Mouse (Mus musculus): ENCODE measurements around the gene Kalrn. TPM values are rescaled to one million over a fixed set of nuclear protein-coding genes. Genes with fewer than 3 reads are reported as not detected.

The Kalrn gene
- 20.0 and 23.7 TPM in 2 replicates for polyA plus RNA-seq (2015; fragmentation: Nextera tagmentation; extraction: Ambion mirVana)

GRCm38 (mm10) chr16:34573151-34573802 is at the start of gene Kalrn:
Kalrn (minus strand) TSS chr16:34573532.
- Histone ChIP-seq H3K4me3 (replicated peaks) (peak within 1 kb of the TSS; percentile 92), H3K27me3 (replicated peaks) (no peaks in the 10 kb centered on the region), H3K4me2 (peak within 1 kb of the TSS; percentile 62), H3K36me3 (no peaks in the 10 kb centered on the region), H3K9ac (replicated peaks) (peak within 1 kb of the TSS; percentile 98), H3K9me3 (replicated peaks) (no peaks in the 10 kb centered on the region), H3K27ac (replicated peaks) (peak within 1 kb of the TSS; percentile 98), H3K4me1 (peaks cover 32% of the 10 kb centered on the region)
- peak; percentile 93 for ATAC-seq (ENCODE audit: low FRiP score)
- WGBS, result under 1% methylated on average over 60 of the region's 84 CpGs

DNA sequence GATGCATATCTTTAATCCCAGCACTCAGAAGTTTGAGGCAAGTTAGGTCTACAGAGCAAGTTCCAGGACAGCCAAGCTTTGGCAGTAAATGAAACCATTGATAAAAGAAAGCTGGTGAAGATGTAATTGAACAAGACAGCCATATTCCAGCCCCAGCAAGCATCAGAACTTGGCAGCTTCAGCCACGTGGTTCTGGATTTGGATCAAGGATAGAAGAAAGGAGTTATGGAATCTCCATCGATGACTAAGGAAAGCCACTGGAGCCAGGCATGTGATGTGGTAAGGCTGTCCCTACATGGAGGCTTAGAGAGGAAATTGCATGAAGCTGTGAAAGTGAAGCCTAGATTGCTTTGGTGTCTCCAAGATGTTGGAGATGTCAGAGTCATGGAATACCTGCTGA is 40.7 kb upstream of the Kalrn start:
- WGBS, result 78% methylated on average over 2 of the region's 2 CpGs

DNA sequence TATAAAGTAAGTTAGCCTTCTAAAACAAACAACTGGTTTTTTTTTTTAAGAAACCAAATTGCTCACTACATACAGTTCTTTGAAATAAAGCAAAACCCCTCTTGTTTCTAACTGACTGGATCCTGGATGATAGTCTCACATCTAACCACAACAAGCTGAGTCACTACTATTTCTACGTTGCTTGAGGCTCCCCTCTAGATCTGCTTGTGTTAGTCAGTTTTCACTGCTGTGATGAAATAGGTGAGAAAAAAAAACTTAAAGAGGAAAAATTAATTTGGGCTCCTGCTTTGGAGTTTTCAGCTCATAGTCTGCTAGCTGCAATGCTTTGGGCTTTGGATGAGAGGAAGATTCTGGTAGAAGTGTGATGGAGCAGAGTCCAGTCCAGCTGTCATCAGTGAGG is 36.8 kb upstream of the Kalrn start:
- H3K27ac ChIP-seq (replicated peaks), result no peak overlapping the region
- ATAC-seq (ENCODE audit: low FRiP score), result no peak
- no peaks in the 10 kb centered on the region for H3K27me3 ChIP-seq (replicated peaks)
- WGBS, result 78% methylated on average over 1 of the region's 1 CpGs
- H3K4me3 ChIP-seq (replicated peaks), result no peak overlapping the region
- H3K4me1 ChIP-seq, result no peaks in the 10 kb centered on the region
- no peaks in the 10 kb centered on the region for H3K36me3 ChIP-seq
- no peaks in the 10 kb centered on the region for H3K9me3 ChIP-seq (replicated peaks)
- no peak overlapping the region for H3K4me2 ChIP-seq
- no peak overlapping the region for H3K9ac ChIP-seq (replicated peaks)

More for the DNA sequence above, 40.7 kb upstream of the Kalrn start:
- H3K4me3 ChIP-seq (replicated peaks), result no peak overlapping the region
- no peak overlapping the region for H3K9ac ChIP-seq (replicated peaks)
- ATAC-seq (ENCODE audit: low FRiP score), result no peak
- H3K9me3 ChIP-seq (replicated peaks), result no peaks in the 10 kb centered on the region
- no peak overlapping the region for H3K27ac ChIP-seq (replicated peaks)
- no peak overlapping the region for H3K4me2 ChIP-seq
- no peaks in the 10 kb centered on the region for H3K36me3 ChIP-seq
- H3K4me1 ChIP-seq, result no peaks in the 10 kb centered on the region
- H3K27me3 ChIP-seq (replicated peaks), result no peaks in the 10 kb centered on the region

DNA sequence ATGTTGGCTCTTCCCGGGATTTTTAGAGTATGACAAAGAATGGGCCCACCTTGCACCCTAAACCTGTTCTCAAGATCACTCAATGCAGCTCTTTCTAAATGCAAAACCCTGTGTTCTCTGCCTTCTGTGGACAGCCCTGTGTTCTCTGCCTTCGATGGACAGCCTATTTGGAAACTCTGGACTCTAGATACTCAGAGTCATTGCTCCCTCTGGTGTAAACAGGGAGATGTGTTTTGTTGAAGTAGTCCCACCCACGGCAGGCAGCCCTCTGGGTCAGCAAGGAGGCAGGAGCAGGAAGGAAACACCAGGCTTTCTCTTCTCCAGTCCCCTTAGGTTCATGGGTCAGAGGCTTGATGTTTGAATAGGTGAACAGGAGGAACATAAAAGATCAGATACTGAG is 32.3 kb upstream of the Kalrn start:
- Histone ChIP-seq H3K27ac (replicated peaks) (no peak overlapping the region), H3K4me2 (no peak overlapping the region), H3K9me3 (replicated peaks) (no peaks in the 10 kb centered on the region), H3K27me3 (replicated peaks) (no peaks in the 10 kb centered on the region), H3K36me3 (no peaks in the 10 kb centered on the region), H3K4me1 (no peaks in the 10 kb centered on the region), H3K4me3 (replicated peaks) (no peak overlapping the region), H3K9ac (replicated peaks) (no peak overlapping the region)
- WGBS, result 34% methylated on average over 3 of the region's 3 CpGs
- ATAC-seq (ENCODE audit: low FRiP score), result no peak

- Histone ChIP-seq H3K9me3 (replicated peaks) (peaks cover 7% of the 10 kb centered on the region; the same call in 1 of the 2 replicates), H3K4me1 (no peaks in the 10 kb centered on the region), H3K36me3 (no peaks in the 10 kb centered on the region), H3K27me3 (replicated peaks) (no peaks in the 10 kb centered on the region), H3K27ac (replicated peaks) (no peak overlapping the region), H3K9ac (replicated peaks) (no peak overlapping the region), H3K4me2 (no peak overlapping the region), H3K4me3 (replicated peaks) (no peak overlapping the region)
- WGBS, result 66% methylated on average over 6 of the region's 6 CpGs
- no peak for ATAC-seq (ENCODE audit: low FRiP score)
Observed at GRCm38 (mm10) chr16:34603854-34604253, 30.5 kb upstream of the Kalrn start.

DNA sequence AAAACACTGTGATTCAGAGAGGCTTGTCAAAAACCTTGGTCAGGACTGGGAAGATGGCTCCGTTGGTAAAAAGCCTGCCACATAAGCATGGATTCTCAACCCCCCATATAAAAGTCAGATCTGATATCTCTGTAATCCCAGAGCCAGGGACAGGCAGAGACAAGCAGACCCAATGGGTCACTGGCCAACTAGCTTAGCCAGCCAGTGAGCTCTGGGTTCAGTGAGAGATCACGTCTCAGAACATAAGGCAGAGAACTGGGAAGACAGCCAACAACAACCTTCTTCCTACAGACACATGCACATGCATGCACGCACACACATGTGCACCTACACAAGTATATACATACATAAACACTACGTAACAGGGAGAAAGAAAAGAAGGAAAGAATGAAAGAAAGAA is 29.7 kb upstream of the Kalrn start:
- 71% methylated on average over 4 of the region's 4 CpGs for WGBS
- Histone ChIP-seq H3K27ac (replicated peaks) (no peak overlapping the region), H3K36me3 (no peaks in the 10 kb centered on the region), H3K4me3 (replicated peaks) (no peak overlapping the region), H3K9ac (replicated peaks) (no peak overlapping the region), H3K4me1 (no peaks in the 10 kb centered on the region), H3K4me2 (no peak overlapping the region), H3K9me3 (replicated peaks) (peaks cover 7% of the 10 kb centered on the region; the same call in 1 of the 2 replicates), H3K27me3 (replicated peaks) (no peaks in the 10 kb centered on the region)
- no peak for ATAC-seq (ENCODE audit: low FRiP score)

GRCm38 (mm10) chr16:34601954-34602353 is 28.6 kb upstream of the Kalrn start:
- Histone ChIP-seq H3K27me3 (replicated peaks) (no peaks in the 10 kb centered on the region), H3K4me1 (no peaks in the 10 kb centered on the region), H3K27ac (replicated peaks) (no peak overlapping the region), H3K9me3 (replicated peaks) (peaks cover 7% of the 10 kb centered on the region; the same call in 1 of the 2 replicates), H3K36me3 (no peaks in the 10 kb centered on the region), H3K4me2 (no peak overlapping the region), H3K4me3 (replicated peaks) (no peak overlapping the region), H3K9ac (replicated peaks) (no peak overlapping the region)
- WGBS, result 64% methylated on average over 4 of the region's 4 CpGs
- ATAC-seq (ENCODE audit: low FRiP score), result no peak

- Histone ChIP-seq H3K4me3 (replicated peaks) (no peak overlapping the region), H3K36me3 (no peaks in the 10 kb centered on the region), H3K4me2 (no peak overlapping the region), H3K4me1 (no peaks in the 10 kb centered on the region), H3K27me3 (replicated peaks) (no peaks in the 10 kb centered on the region), H3K27ac (replicated peaks) (no peak overlapping the region), H3K9ac (replicated peaks) (no peak overlapping the region), H3K9me3 (replicated peaks) (peaks cover 5% of the 10 kb centered on the region; the same call in 1 of the 2 replicates)
- 52% methylated on average over 3 of the region's 3 CpGs for WGBS
- no peak for ATAC-seq (ENCODE audit: low FRiP score)
Observed at GRCm38 (mm10) chr16:34595294-34595693, 22.0 kb upstream of the Kalrn start.

DNA sequence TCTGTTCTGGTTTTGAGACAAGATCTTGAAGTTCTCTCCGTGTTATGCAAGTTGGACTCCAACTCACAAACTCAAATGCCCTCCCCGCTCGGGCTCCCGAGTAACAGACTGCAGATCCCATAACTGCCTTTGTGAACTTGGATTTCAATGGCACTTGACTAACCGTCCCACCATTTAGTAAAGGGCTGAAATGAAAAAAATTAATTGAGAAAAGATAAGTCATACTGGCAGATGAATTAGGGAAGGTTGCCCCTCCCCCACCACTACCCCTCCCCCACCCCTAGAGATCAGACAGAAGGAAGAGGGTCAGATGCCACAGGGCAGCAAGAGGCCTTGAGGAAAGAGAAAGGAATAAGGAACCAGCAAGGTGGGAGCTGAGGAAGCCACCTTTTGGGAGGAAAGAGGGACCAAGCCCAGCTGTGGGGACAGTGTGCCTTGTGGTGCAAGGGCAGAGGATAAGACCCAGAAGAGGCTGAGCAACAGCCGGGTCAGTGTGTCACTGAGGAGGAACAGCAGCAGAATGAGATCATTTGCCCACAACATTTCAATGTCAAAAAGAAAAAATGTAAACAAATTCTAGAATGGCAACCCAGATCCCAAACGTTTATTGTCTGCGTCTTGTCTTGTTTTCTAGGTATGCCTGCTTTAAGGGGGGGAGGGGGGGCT is 21.4 kb upstream of the Kalrn start:
- Histone ChIP-seq H3K4me2 (no peak overlapping the region), H3K4me3 (replicated peaks) (no peak overlapping the region), H3K9ac (replicated peaks) (no peak overlapping the region), H3K9me3 (replicated peaks) (no peaks in the 10 kb centered on the region), H3K36me3 (no peaks in the 10 kb centered on the region), H3K4me1 (no peaks in the 10 kb centered on the region), H3K27me3 (replicated peaks) (no peaks in the 10 kb centered on the region), H3K27ac (replicated peaks) (no peak overlapping the region)
- ATAC-seq (ENCODE audit: low FRiP score), result no peak
- WGBS, result 72% methylated on average over 8 of the region's 8 CpGs

DNA sequence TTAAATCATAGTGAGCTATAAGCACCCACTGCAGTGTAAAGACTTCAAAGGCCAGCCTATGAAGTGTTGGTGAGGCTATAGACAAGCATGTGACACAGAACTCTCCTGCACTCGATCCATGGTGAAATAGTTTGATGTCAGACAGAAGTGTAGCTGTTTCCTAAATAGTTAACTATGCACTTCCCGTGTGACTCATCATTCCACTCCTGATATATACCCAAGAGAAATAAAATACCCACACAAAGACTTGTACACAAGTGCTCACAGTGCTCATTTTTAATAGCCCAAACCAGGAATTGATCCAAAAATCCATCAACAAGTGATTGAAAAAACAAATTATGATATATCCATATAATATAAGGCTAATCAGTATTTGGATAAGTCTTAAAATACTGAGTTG is 19.4 kb upstream of the Kalrn start:
- H3K27me3 ChIP-seq (replicated peaks), result no peaks in the 10 kb centered on the region
- H3K9me3 ChIP-seq (replicated peaks), result no peaks in the 10 kb centered on the region
- H3K9ac ChIP-seq (replicated peaks), result no peak overlapping the region
- no peaks in the 10 kb centered on the region for H3K4me1 ChIP-seq
- no peak overlapping the region for H3K27ac ChIP-seq (replicated peaks)
- WGBS, result 91% methylated on average over 2 of the region's 2 CpGs
- no peak overlapping the region for H3K4me3 ChIP-seq (replicated peaks)
- H3K36me3 ChIP-seq, result no peaks in the 10 kb centered on the region
- no peak for ATAC-seq (ENCODE audit: low FRiP score)
- H3K4me2 ChIP-seq, result no peak overlapping the region

GRCm38 (mm10) chr16:34591934-34592333 is 18.6 kb upstream of the Kalrn start:
- 92% methylated on average over 1 of the region's 1 CpGs for WGBS
- no peak overlapping the region for H3K27ac ChIP-seq (replicated peaks)
- H3K9me3 ChIP-seq (replicated peaks), result no peaks in the 10 kb centered on the region

DNA sequence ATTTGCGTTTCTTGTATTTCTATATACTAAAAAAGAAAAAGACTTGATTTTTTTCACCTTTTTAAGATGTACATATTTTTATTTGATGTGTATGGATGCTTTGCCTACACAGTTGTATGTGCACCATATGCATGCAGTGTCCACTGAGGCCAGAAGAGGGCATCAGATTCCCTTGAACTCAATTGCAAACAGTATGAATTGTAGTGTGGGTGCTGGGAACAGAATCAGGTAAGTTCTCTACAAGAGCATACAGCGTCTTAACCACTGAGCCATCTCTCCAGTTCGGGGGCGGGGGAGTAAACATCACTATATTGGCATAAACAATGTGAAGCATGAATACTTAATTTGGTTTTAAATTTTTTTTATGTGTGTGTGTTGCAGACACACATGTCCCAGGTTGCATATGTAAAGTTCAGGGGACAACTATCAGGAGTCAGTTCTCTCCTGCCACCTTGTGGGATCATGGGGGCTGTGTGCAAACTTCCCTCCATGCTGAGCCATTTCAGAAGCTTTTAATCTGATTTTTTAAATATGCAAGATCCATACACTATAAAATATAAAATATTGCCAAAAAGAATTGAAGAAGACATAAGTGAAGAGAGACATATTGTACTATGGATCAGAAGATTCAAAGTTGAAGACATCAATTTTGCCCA is 6.5 kb upstream of the Kalrn start:
- Histone ChIP-seq H3K36me3 (no peaks in the 10 kb centered on the region), H3K27ac (replicated peaks) (no peak overlapping the region), H3K4me3 (replicated peaks) (no peak overlapping the region), H3K4me2 (no peak overlapping the region), H3K27me3 (replicated peaks) (no peaks in the 10 kb centered on the region), H3K9me3 (replicated peaks) (no peaks in the 10 kb centered on the region), H3K4me1 (peaks cover under 1% of the 10 kb centered on the region; the same call in 1 of the 2 replicates), H3K9ac (replicated peaks) (no peak overlapping the region)
- 97% methylated on average over 4 of the region's 4 CpGs for WGBS
- ATAC-seq (ENCODE audit: low FRiP score), result no peak

More at GRCm38 (mm10) chr16:34591934-34592333, 18.6 kb upstream of the Kalrn start:
- no peak overlapping the region for H3K4me3 ChIP-seq (replicated peaks)
- H3K4me1 ChIP-seq, result no peaks in the 10 kb centered on the region
- no peaks in the 10 kb centered on the region for H3K36me3 ChIP-seq
- no peak overlapping the region for H3K9ac ChIP-seq (replicated peaks)
- H3K27me3 ChIP-seq (replicated peaks), result no peaks in the 10 kb centered on the region
- no peak for ATAC-seq (ENCODE audit: low FRiP score)
- no peak overlapping the region for H3K4me2 ChIP-seq

All from neural tube, embryonic 15.5 days (tissue).